Mouse (Mus musculus) E14TG2a.4 (cell line): ENCODE results near the gene Mrps27.

Experiments
- CTCF ChIP-seq: conservative IDR thresholded peaks from 2 replicates; pipeline ENCODE4 v1.5.1; 2014; ENCODE audit warnings: low read length
- NANOG ChIP-seq: IDR thresholded peaks from 2 replicates; pipeline ENCODE4 v1.6.1; 2014; ENCODE audit warnings: borderline replicate concordance, low read length, mixed read lengths

GRCm38 (mm10) chr13:99304365-99304764 is 40.2 kb upstream of the Mrps27 start:
- TF ChIP-seq CTCF (no peak), NANOG (no peak)
